Mouse (Mus musculus) mature B cell (primary cell): Measurements from ENCODE around the gene 4933424G06Rik.

Experiments used
- in situ Hi-C: fragments of 300-500 bp; cut with MboI; formaldehyde crosslinking; loops from 2 replicates; pipeline ENCODE4 v1.14.3; 2019

Gene 4933424G06Rik

DNA sequence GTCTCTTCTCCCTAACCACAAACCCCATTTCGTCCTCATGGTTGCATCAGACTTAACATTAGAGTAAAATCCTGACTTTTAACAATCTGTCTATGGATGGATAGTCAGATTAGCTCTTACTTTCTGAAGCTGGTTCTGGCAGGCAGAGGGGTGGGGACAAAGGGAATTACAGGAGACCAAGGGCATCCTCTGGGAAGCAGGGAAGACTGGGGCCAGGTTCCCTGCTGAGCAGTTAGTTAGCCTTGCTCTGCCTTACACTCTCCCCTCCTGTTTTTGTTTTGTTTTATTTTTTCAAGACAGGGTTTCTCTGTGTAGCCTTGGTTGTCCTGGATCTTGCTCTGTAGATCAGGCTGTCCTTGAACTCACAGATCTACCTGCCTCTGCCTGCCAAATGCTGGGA, 60.0 kb downstream of the 4933424G06Rik start:
- in situ Hi-C loops: no loop called here

GRCm38 (mm10) chr1:36770998-36771397, 61.0 kb downstream of the 4933424G06Rik start:
- in situ Hi-C loops: no loop called here

DNA sequence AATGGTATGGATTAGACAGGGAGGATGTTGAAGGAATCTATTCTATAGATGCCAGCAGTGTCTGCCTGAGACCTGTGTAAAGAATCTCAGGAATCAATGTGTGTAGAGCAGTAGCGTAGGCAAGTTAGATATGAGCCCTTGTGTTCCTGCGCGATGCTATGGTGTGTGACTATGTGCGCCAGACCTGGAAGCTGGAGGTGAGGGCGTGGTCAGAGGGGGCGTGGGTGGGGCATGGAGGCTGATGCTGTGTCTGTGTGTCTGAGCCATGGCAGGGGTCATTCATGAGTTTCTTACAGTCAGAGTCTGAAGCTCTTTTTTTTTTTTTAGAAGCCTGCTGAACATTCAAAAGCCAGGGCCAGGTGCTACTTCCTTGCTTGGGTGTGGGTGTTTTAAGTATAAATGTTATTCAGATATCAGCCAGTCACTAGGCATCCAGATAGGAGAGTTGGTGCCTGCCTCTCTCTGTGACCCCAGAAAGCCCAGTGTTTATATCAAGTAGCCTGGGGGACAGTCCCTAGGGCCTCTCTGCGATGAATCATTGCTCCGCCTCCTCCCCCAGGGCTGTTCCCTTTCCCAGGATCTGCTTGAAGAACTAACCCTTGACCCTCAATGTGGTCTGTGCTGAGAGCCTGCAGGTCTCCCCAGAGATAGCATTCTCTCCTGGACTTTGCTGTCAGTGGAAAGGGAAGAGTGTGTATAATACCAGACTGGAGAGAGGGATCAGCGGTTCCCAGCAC, 62.4 kb downstream of the 4933424G06Rik start:
- in situ Hi-C loops: no loop called here

DNA sequence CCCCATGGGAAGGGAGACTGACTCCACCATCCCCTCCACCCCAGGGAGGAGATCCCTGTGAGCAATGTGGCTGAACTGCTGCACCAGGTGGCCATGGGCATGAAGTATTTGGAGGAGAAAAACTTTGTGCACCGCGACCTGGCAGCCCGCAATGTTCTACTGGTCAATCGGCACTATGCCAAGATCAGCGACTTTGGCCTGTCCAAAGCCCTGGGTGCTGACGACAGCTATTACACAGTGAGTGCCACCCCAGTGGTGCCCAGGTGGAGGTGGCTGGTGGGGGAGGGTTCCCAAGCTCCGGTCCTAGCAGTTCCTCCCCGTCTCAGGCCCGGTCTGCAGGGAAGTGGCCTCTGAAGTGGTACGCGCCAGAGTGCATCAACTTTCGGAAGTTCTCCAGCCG, 70.8 kb downstream of the 4933424G06Rik start:
- in situ Hi-C loops: loop anchor here (10.0 kb wide), 1 partner anchor 464 kb away; no protein-coding TSS in a partner anchor

DNA sequence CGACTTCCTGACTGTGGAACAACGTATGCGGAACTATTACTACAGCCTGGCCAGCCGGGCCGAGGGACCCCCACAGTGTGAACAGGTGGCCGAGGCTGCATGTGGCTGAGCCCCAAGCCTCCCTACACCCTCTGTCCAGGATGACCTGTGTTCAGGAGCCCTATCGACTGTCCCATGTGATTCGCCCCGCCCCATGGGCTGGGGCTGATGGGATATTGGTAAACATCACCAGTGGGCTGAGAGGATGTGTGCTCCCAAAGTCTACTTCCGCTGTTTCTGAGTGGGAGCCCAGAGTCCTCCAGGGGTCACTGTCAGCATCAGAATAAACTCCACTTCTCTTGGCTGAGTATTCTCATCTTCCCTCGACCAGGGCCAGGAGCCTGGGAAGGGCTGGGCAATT, 72.5 kb downstream of the 4933424G06Rik start:
- in situ Hi-C loops: loop anchor here (10.0 kb wide), 1 partner anchor 462 kb away; no protein-coding TSS in a partner anchor

- in situ Hi-C loops: loop anchor here (10.0 kb wide), 1 partner anchor 460 kb away; no protein-coding TSS in a partner anchor
Measured at GRCm38 (mm10) chr1:36784365-36785134, 74.6 kb downstream of the 4933424G06Rik start.

GRCm38 (mm10) chr1:36785238-36785641, 75.3 kb downstream of the 4933424G06Rik start:
- in situ Hi-C loops: loop anchor here (10.0 kb wide), 1 partner anchor 460 kb away; no protein-coding TSS in a partner anchor

DNA sequence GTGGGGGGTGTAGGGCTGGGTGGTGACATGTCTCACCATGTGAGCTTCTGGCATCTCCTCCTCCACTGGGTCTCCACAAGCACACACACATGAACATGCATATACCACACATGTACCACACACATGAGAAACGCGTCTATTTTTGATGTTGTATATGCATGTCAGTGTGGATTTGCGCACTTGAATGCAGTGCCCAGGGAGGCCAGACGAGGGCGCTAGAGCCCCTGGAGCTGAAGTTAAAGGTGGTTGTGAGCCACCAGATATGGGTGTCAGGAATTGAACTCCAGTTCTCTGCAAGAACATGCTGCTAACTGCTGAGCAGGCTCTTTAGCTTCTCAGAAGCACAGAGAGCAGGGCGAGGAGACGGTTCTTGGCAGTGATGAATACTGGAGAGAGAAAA, 76.4 kb downstream of the 4933424G06Rik start:
- in situ Hi-C loops: loop anchor here (10.0 kb wide), 1 partner anchor 458 kb away; no protein-coding TSS in a partner anchor

DNA sequence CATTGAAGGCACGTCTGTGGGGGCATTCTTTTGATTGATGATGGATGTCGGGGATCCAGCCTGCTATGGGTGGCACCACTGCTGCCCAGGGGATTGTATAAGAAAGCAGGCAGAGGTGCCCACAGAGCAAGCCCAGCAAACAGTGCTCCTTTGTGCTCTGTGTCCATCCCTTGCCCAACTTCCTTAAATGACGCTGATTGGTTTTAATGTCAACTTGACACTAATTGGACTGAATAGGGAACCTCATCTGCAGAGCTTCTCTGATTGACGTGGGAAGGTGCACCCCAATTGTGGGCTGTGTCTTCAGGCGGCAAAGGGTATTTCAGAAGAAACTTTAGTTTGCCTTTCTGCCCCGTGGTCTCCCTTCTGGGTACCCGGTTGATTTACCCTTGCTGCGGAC, 79.5 kb downstream of the 4933424G06Rik start:
- in situ Hi-C loops: loop anchor here (10.0 kb wide), 1 partner anchor 455 kb away; no protein-coding TSS in a partner anchor

DNA sequence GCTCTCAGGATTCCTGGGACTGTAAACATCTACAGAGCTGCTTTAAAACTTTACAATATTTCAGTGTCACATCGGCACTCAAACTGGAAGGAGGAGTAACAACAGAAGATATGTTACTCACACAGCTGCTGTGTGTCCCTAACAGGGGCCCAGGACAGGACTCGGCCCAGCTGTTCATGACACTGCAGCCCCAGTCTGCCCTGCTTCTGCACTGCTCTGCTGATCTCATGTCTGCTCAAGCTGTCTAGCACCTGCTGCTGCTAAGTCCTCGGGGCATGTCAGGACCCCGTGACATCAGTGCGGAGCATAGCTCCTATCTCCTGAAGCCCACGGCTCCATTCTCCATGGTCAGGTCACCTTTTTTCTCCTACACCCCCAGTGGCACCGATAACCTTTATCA, 86.8 kb downstream of the 4933424G06Rik start:
- in situ Hi-C loops: no loop called here

- in situ Hi-C loops: no loop called here
Measured at GRCm38 (mm10) chr1:36797481-36797880, 87.5 kb downstream of the 4933424G06Rik start.

DNA sequence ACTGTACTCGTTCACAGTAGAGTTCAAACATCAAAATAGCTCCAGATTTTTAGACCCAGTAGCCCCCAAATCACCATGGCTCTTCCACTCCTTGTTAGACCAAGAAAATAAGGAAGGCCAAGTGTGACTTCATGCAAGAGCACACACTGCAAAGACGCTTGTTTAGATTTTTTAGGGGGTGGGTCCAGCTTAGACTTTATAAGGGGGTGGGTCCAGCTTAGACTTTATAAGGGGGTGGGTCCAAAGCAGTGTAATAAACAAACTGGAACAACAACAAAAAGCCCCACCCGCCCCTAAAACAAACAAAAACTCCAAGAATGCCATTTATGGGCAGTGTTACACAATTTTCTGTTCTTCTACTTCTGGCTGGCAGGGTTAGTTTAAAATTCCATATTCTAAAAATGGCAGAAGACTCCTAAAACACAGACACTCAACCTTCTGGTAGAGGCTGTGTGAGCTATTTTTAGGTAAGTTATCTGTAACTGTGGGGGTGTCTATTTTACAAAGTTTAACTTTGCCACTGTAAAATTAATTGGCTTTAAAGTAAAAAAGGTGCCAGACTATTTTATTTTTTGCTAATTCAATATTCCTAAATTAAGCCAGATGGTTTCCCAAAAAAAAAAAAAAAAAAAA, 90.5 kb downstream of the 4933424G06Rik start:
- in situ Hi-C loops: no loop called here

GRCm38 (mm10) chr1:36804259-36804658, 94.3 kb downstream of the 4933424G06Rik start:
- in situ Hi-C loops: no loop called here

GRCm38 (mm10) chr1:36804833-36805232, 94.9 kb downstream of the 4933424G06Rik start:
- in situ Hi-C loops: no loop called here

GRCm38 (mm10) chr1:36806181-36806905, 96.4 kb downstream of the 4933424G06Rik start:
- in situ Hi-C loops: no loop called here

DNA sequence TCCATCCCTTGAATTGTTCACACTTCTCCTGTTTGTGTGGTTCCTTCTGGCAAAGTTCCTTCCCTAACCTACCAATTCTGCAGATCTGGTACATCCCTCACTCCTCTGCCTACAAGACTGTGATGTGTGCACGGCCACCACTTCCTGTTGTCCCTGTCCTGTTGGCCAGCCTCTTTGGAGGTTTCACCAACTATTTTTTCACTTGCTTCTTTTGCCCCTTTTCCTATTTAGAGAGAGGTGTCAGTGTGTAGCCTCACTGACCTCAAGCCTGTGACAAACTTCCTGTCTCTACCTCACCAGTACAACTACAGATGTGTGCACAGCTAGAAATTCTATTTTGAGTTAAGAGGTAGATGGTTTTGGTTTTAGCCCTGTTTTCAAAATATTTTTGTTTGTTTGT, 97.1 kb downstream of the 4933424G06Rik start:
- in situ Hi-C loops: no loop called here
